Mouse (Mus musculus): ENCODE measurements at regions not wholly inside any gene's neighbourhood (a gene's known extent, or its start where the extent isn't known, plus 50 kb on each side); places are given as distances from the start of the nearest gene placed in this dataset.

- TF ChIP-seq CTCF (IDR thresholded peaks at IDR 0.05; ENCODE audit: borderline replicate concordance, extremely low read depth, insufficient read depth, insufficient read length) = no peak
- no peak for TF ChIP-seq POLR2A (IDR thresholded peaks at IDR 0.05; ENCODE audit: borderline replicate concordance, extremely low read depth, insufficient read depth, insufficient read length, poor library complexity, severe bottlenecking)
Measured at GRCm38 (mm10) chr8:126874126-126874730, 71.4 kb downstream of the Tomm20 start.
